Mouse (Mus musculus) hindbrain, embryonic 14.5 days (tissue): ENCODE data around the gene Cptp. TPM values are rescaled to one million over a fixed set of nuclear protein-coding genes. Genes with fewer than 3 reads are reported as not detected.

Source experiments
- ATAC-seq: fragments of 200-750 bp; cut with Nextera tagmentation; 2 replicates; pipeline ENCODE4 v1.8.0; 2017; ENCODE audit warnings: moderate number of reproducible peaks, mild to moderate bottlenecking, moderate TSS enrichment, moderate library complexity; ENCODE audit not compliant: low FRiP score
- DNase-seq: peaks from one replicate; pipeline ENCODE4 v3.0.0-alpha.2; 2015; ENCODE audit warnings: low spot score
- H3K27ac ChIP-seq: fragments of 300-500 bp; sonication (generic); 2 replicates; pipeline ENCODE4 v1.5.1; 2014; ENCODE audit warnings: mild to moderate bottlenecking, moderate library complexity
- H3K27me3 ChIP-seq: fragments of 300-500 bp; sonication (generic); 2 replicates; pipeline ENCODE4 v1.6.1; 2014; ENCODE audit warnings: mild to moderate bottlenecking, low read length, mixed read lengths; ENCODE audit not compliant: control insufficient read depth, insufficient read depth
- H3K36me3 ChIP-seq: fragments of 300-500 bp; sonication (generic); replicated peaks from 2 replicates; pipeline ENCODE4 v1.6.1; 2014; ENCODE audit not compliant: control insufficient read depth, insufficient read depth
- H3K4me1 ChIP-seq: fragments of 300-500 bp; sonication (generic); replicated peaks from 2 replicates; pipeline ENCODE4 v1.6.1; 2014; ENCODE audit warnings: antibody characterized with exemption, low read length, mixed read lengths; ENCODE audit not compliant: control insufficient read depth, insufficient read depth
- H3K4me2 ChIP-seq: fragments of 300-500 bp; sonication (generic); replicated peaks from 2 replicates; pipeline ENCODE4 v1.6.1; 2014; ENCODE audit warnings: mild to moderate bottlenecking, moderate library complexity
- H3K4me3 ChIP-seq: fragments of 300-500 bp; sonication (generic); replicated peaks from 2 replicates; pipeline ENCODE4 v1.5.1; 2014; ENCODE audit warnings: mild to moderate bottlenecking, low read length
- H3K9ac ChIP-seq: fragments of 300-500 bp; sonication (generic); 2 replicates; pipeline ENCODE4 v1.6.1; 2014
- H3K9me3 ChIP-seq: fragments of 300-500 bp; sonication (generic); 2 replicates; pipeline ENCODE4 v1.6.1; 2016; ENCODE audit warnings: low read length; ENCODE audit not compliant: control insufficient read depth
- WGBS: fragments of 180-500 bp; shearing (Covaris S2); extraction: QIAGEN DNeasy Blood & Tissue Kit; methylation state at CpG from one replicate; pipeline ENCODE4 v1.1.7; 2014; 5-methylcytosine and 5-hydroxymethylcytosine counted together
- polyA plus RNA-seq: library from polyadenylated mRNA; unstranded; fragments of >200 nt; fragmentation: Nextera tagmentation; extraction: Ambion mirVana; gene quantifications from 2 replicates; pipeline ENCODE4 v1.2.1, GENCODE M21; 2014

Cptp gene
- polyA plus RNA-seq = 33.5 TPM in 2 replicates

- Histone ChIP-seq H3K4me1 (peaks cover 17% of the 10 kb centered on the region), H3K4me3 (peak within 1 kb of the TSS; percentile 50), H3K9me3 (no peaks in the 10 kb centered on the region), H3K27ac (peak within 1 kb of the TSS; percentile 77), H3K4me2 (peak within 1 kb of the TSS; percentile 89), H3K36me3 (peaks cover 46% of the 10 kb centered on the region), H3K9ac (peak within 1 kb of the TSS; percentile 72), H3K27me3 (no peaks in the 10 kb centered on the region)
- ATAC-seq (peak; percentile 96), DNase-seq (peak; percentile 96)
- under 1% methylated on average over 59 of the region's 63 CpGs for WGBS
Observed at GRCm38 (mm10) chr4:155869317-155870033, at the start of gene Cptp, which contains the start of gene Ints11. Cptp (minus strand) TSS chr4:155869440. Ints11 (plus strand) TSS chr4:155869546.

GRCm38 (mm10) chr4:155908751-155909150 lies 39.5 kb upstream of the Cptp start:
- no peaks in the 10 kb centered on the region for H3K9me3 ChIP-seq
- H3K4me3 ChIP-seq = no peak overlapping the region
- H3K27ac ChIP-seq = no peak overlapping the region
- DNase-seq = no peak
- 97% methylated on average over 4 of the region's 4 CpGs for WGBS
- no peaks in the 10 kb centered on the region for H3K4me1 ChIP-seq
- H3K36me3 ChIP-seq = peaks cover 40% of the 10 kb centered on the region
- H3K27me3 ChIP-seq = no peaks in the 10 kb centered on the region
- ATAC-seq = no peak
- no peak overlapping the region for H3K4me2 ChIP-seq
- no peak overlapping the region for H3K9ac ChIP-seq

DNA sequence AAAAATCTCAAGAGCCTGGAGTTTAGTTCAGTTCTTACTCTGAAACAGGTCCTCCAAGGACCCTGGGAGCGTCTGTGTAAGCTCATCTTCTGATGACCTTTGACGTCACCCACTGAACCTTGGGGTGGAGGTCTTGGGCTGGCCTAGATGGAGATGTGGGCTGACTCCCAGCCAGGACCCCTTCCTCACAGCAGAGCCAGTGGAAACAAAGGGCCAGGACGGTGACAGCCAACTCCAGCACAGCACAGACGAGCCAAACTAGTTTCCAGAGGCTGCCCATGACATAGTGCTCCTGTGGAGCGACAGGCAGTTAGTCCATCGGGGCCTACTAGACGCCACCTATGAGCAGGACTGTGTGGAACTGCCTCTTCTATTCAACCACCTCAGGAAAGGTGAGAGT lies 39.0 kb upstream of the Cptp start:
- Histone ChIP-seq H3K4me1 (no peaks in the 10 kb centered on the region), H3K27me3 (no peaks in the 10 kb centered on the region), H3K9me3 (no peaks in the 10 kb centered on the region), H3K36me3 (peaks cover 45% of the 10 kb centered on the region), H3K4me2 (no peak overlapping the region), H3K9ac (no peak overlapping the region), H3K27ac (no peak overlapping the region), H3K4me3 (no peak overlapping the region)
- 74% methylated on average over 7 of the region's 7 CpGs for WGBS
- DNase-seq = no peak
- ATAC-seq = no peak

DNA sequence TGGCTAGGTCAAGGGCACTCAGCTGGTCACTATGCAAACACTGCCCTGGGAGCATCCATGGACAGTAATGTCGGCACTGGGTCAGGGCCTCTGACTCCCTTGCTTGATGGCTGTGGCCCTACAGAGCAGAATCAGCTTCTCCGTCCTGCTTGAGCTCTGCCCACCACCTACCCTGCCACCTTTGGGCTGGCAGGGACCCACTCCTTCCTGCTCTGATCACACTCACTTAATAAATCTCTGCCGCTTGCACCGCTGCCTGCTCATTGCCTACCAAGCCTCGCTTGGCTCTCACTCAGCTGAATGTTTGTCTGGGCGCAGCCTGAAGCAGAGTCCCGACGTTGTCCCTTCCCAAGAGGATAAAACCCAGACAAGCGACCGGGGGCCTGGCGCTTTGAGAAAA lies 37.8 kb upstream of the Cptp start:
- ATAC-seq = no peak
- no peak for DNase-seq
- Histone ChIP-seq H3K27ac (no peak overlapping the region), H3K36me3 (peaks cover 58% of the 10 kb centered on the region), H3K9ac (no peak overlapping the region), H3K4me1 (no peaks in the 10 kb centered on the region), H3K4me2 (no peak overlapping the region), H3K27me3 (no peaks in the 10 kb centered on the region), H3K4me3 (no peak overlapping the region), H3K9me3 (no peaks in the 10 kb centered on the region)
- 86% methylated on average over 11 of the region's 11 CpGs for WGBS

- H3K9ac ChIP-seq = no peak overlapping the region
- no peaks in the 10 kb centered on the region for H3K4me1 ChIP-seq
- no peak for ATAC-seq
- H3K4me2 ChIP-seq = no peak overlapping the region
- peaks cover 67% of the 10 kb centered on the region for H3K36me3 ChIP-seq
- H3K4me3 ChIP-seq = no peak overlapping the region
- H3K27me3 ChIP-seq = no peaks in the 10 kb centered on the region
- no peak for DNase-seq
- H3K9me3 ChIP-seq = no peaks in the 10 kb centered on the region
- no peak overlapping the region for H3K27ac ChIP-seq
- WGBS = 89% methylated on average over 9 of the region's 9 CpGs
Observed at GRCm38 (mm10) chr4:155906125-155906524, 36.9 kb upstream of the Cptp start.

- Histone ChIP-seq H3K4me2 (no peak overlapping the region), H3K36me3 (peaks cover 72% of the 10 kb centered on the region), H3K27ac (no peak overlapping the region), H3K4me3 (no peak overlapping the region), H3K9me3 (no peaks in the 10 kb centered on the region), H3K27me3 (no peaks in the 10 kb centered on the region), H3K9ac (no peak overlapping the region), H3K4me1 (no peaks in the 10 kb centered on the region)
- 79% methylated on average over 13 of the region's 13 CpGs for WGBS
- ATAC-seq (no peak), DNase-seq (no peak)
Observed at GRCm38 (mm10) chr4:155905634-155906033, 36.4 kb upstream of the Cptp start.

DNA sequence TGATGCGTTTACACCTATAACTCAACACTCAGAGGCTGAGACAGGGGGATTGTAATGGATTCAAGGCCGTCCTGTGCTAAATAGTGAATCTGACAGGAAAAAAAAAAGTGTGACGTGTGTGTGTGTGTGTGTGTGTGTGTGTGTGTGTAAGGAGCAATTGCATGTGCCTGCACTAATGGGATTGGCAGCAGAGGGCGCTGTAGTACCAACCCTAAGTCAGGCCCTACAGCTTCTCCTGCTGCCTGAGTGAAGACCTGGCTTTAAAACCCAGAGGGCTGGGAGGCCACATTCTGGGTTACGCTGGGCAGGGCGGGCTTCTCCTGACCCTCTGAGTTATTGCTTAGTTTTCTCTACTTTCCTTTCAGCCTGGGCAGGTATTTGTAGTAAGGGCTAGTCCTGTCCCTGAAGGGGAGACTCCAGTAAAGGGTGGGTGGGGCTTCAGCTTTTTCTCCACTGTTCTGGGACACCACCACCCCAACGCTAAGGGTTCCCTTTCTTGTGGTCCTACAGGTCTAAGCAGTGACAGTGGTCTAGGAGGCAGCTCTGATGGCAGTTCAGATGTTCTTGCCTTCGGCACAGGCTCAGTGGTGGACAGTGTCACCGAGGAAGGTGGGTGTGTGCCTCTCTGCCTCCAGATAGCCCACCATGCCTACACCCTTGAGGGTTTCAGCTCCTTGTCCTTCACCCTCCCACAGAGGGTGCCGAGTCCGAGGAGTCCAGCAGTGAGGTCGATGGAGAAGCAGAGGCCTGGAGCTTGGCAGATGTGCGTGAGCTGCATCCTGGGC lies 35.3 kb upstream of the Cptp start:
- WGBS = 91% methylated on average over 13 of the region's 13 CpGs
- H3K36me3 ChIP-seq = peaks cover 83% of the 10 kb centered on the region
- no peak overlapping the region for H3K9ac ChIP-seq
- no peak overlapping the region for H3K4me2 ChIP-seq
- H3K4me1 ChIP-seq = no peaks in the 10 kb centered on the region
- no peak for DNase-seq
- no peak overlapping the region for H3K4me3 ChIP-seq
- H3K27me3 ChIP-seq = no peaks in the 10 kb centered on the region
- no peak for ATAC-seq
- no peak overlapping the region for H3K27ac ChIP-seq
- no peaks in the 10 kb centered on the region for H3K9me3 ChIP-seq

GRCm38 (mm10) chr4:155903246-155903645 lies 34.0 kb upstream of the Cptp start:
- no peak overlapping the region for H3K4me2 ChIP-seq
- H3K9ac ChIP-seq = no peak overlapping the region
- no peaks in the 10 kb centered on the region for H3K9me3 ChIP-seq
- 97% methylated on average over 13 of the region's 13 CpGs for WGBS
- ATAC-seq = no peak
- H3K27ac ChIP-seq = no peak overlapping the region
- peaks cover 95% of the 10 kb centered on the region for H3K36me3 ChIP-seq
- H3K27me3 ChIP-seq = no peaks in the 10 kb centered on the region
- no peak for DNase-seq
- H3K4me1 ChIP-seq = no peaks in the 10 kb centered on the region
- no peak overlapping the region for H3K4me3 ChIP-seq

DNA sequence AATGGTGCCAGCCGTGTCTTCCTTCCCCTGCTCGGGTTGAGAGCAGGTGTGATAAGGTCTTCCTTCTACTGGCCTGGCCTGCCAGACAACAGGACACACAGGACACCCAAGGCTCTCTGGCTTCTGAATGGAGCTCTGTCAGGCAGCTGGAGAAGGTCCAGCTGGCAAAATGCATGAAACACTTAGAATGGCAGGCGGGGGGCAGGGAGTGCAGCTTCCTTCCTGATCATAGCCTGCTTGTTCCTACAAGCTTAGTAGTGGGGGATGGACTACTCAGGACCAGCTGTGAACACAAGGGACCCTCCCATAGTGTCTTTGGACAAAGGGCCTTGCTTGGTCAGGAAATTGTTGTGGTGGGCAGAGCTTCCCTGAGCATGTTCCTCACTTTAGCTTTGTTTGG lies 32.0 kb upstream of the Cptp start:
- 87% methylated on average over 3 of the region's 3 CpGs for WGBS
- H3K4me3 ChIP-seq = no peak overlapping the region
- H3K4me1 ChIP-seq = no peaks in the 10 kb centered on the region
- no peaks in the 10 kb centered on the region for H3K27me3 ChIP-seq
- ATAC-seq (no peak), DNase-seq (no peak)
- no peak overlapping the region for H3K9ac ChIP-seq
- no peak overlapping the region for H3K27ac ChIP-seq
- H3K4me2 ChIP-seq = no peak overlapping the region
- H3K9me3 ChIP-seq = no peaks in the 10 kb centered on the region
- peaks cover 94% of the 10 kb centered on the region for H3K36me3 ChIP-seq
